Mouse (Mus musculus): Measurements from ENCODE around the gene Tbcd. TPM values are rescaled to one million over a fixed set of nuclear protein-coding genes. Genes with fewer than 3 reads are reported as not detected.
"Not testable (repeated sequence)": the region's sequence is repeated elsewhere in the genome, so short reads cannot be mapped to it uniquely, and the experiment has no call there.

The Tbcd gene
- polyA plus RNA-seq, 1 experiment from 2014 or later: 22.8 TPM

GRCm38 (mm10) chr11:121655166-121655806 lies 203.5 kb downstream of the Tbcd start:
- 49% methylated on average over 6 of the region's 6 CpGs for WGBS
- H3K27me3 ChIP-seq (ENCODE audit: control insufficient read depth, insufficient read depth, low read length): no peaks in the 10 kb centered on the region
- ATAC-seq (replicated peaks; ENCODE audit: extremely low read depth, insufficient read depth, low FRiP score): no peak
- H3K9me3 ChIP-seq (replicated peaks; ENCODE audit: control insufficient read depth, low read length): no peaks in the 10 kb centered on the region
- H3K27ac ChIP-seq (ENCODE audit: low read length): no peak overlapping the region
- H3K4me1 ChIP-seq (ENCODE audit: control insufficient read depth, insufficient read depth, low read length): peaks cover under 1% of the 10 kb centered on the region; the same call in 1 of the 2 replicates
- no peak overlapping the region for H3K9ac ChIP-seq (ENCODE audit: low read length)
- no peak overlapping the region for H3K4me3 ChIP-seq (ENCODE audit: low read length)
- no peaks in the 10 kb centered on the region; the same call in 1 of the 2 replicates for H3K36me3 ChIP-seq (ENCODE audit: control insufficient read depth, insufficient read depth)
- no peak overlapping the region for H3K4me2 ChIP-seq (ENCODE audit: low read depth, low read length)

- Histone ChIP-seq H3K27me3 (ENCODE audit: control insufficient read depth, insufficient read depth, low read length) (no peaks in the 10 kb centered on the region), H3K4me3 (ENCODE audit: low read length) (no peak overlapping the region)
Measured at GRCm38 (mm10) chr11:121655807-121656511, 204.2 kb downstream of the Tbcd start.

GRCm38 (mm10) chr11:121658151-121658550 lies 206.4 kb downstream of the Tbcd start:
- Histone ChIP-seq H3K36me3 (ENCODE audit: control insufficient read depth, insufficient read depth) (peaks cover 2% of the 10 kb centered on the region; the same call in 1 of the 2 replicates), H3K4me1 (ENCODE audit: control insufficient read depth, insufficient read depth, low read length) (no peaks in the 10 kb centered on the region), H3K4me3 (ENCODE audit: low read length) (no peak overlapping the region), H3K27ac (ENCODE audit: low read length) (no peak overlapping the region), H3K9ac (ENCODE audit: low read length) (no peak overlapping the region), H3K27me3 (ENCODE audit: control insufficient read depth, insufficient read depth, low read length) (no peaks in the 10 kb centered on the region), H3K4me2 (ENCODE audit: low read depth, low read length) (no peak overlapping the region), H3K9me3 (replicated peaks; ENCODE audit: control insufficient read depth, low read length) (no peaks in the 10 kb centered on the region)
- 27% methylated on average over 1 of the region's 1 CpGs for WGBS
- no peak for ATAC-seq (replicated peaks; ENCODE audit: extremely low read depth, insufficient read depth, low FRiP score)

More at GRCm38 (mm10) chr11:121655807-121656511, 204.2 kb downstream of the Tbcd start:
- no peak overlapping the region for H3K4me2 ChIP-seq (ENCODE audit: low read depth, low read length)
- no peaks in the 10 kb centered on the region for H3K9me3 ChIP-seq (replicated peaks; ENCODE audit: control insufficient read depth, low read length)
- no peak for ATAC-seq (replicated peaks; ENCODE audit: extremely low read depth, insufficient read depth, low FRiP score)
- no peaks in the 10 kb centered on the region; the same call in 1 of the 2 replicates for H3K36me3 ChIP-seq (ENCODE audit: control insufficient read depth, insufficient read depth)
- H3K9ac ChIP-seq (ENCODE audit: low read length): no peak overlapping the region
- H3K27ac ChIP-seq (ENCODE audit: low read length): no peak overlapping the region
- no peaks in the 10 kb centered on the region for H3K4me1 ChIP-seq (ENCODE audit: control insufficient read depth, insufficient read depth, low read length)
- 72% methylated on average over 6 of the region's 6 CpGs for WGBS

GRCm38 (mm10) chr11:121660604-121661003 lies 208.9 kb downstream of the Tbcd start:
- H3K36me3 ChIP-seq (ENCODE audit: control insufficient read depth, insufficient read depth); ATAC-seq (replicated peaks; ENCODE audit: extremely low read depth, insufficient read depth, low FRiP score); H3K4me2 ChIP-seq (ENCODE audit: low read depth, low read length); H3K9ac ChIP-seq (ENCODE audit: low read length); H3K4me1 ChIP-seq (ENCODE audit: control insufficient read depth, insufficient read depth, low read length); H3K27me3 ChIP-seq (ENCODE audit: control insufficient read depth, insufficient read depth, low read length); H3K27ac ChIP-seq (ENCODE audit: low read length); H3K4me3 ChIP-seq (ENCODE audit: low read length); H3K9me3 ChIP-seq (replicated peaks; ENCODE audit: control insufficient read depth, low read length): not testable (repeated sequence)
- 95% methylated on average over 2 of the region's 2 CpGs for WGBS

GRCm38 (mm10) chr11:121661116-121661515 lies 209.4 kb downstream of the Tbcd start:
- 0 out of 2 replicates have a peak, but pooled peaks cover 2% of the 10 kb centered on the region for H3K36me3 ChIP-seq (ENCODE audit: control insufficient read depth, insufficient read depth)
- H3K27ac ChIP-seq (ENCODE audit: low read length): no peak overlapping the region
- no peak overlapping the region for H3K4me3 ChIP-seq (ENCODE audit: low read length)
- no peaks in the 10 kb centered on the region for H3K9me3 ChIP-seq (replicated peaks; ENCODE audit: control insufficient read depth, low read length)
- no peak overlapping the region for H3K9ac ChIP-seq (ENCODE audit: low read length)
- H3K27me3 ChIP-seq (ENCODE audit: control insufficient read depth, insufficient read depth, low read length): no peaks in the 10 kb centered on the region
- H3K4me1 ChIP-seq (ENCODE audit: control insufficient read depth, insufficient read depth, low read length): no peaks in the 10 kb centered on the region
- 83% methylated on average over 2 of the region's 2 CpGs for WGBS
- no peak overlapping the region for H3K4me2 ChIP-seq (ENCODE audit: low read depth, low read length)
- ATAC-seq (replicated peaks; ENCODE audit: extremely low read depth, insufficient read depth, low FRiP score): no peak

Other genes starting within 250 kb of the Tbcd start
- gene Hexdc, start 247.5 kb upstream of the Tbcd start, polyA plus RNA-seq (2015; fragmentation: Nextera tagmentation; extraction: Ambion mirVana): 9.1 and 9.3 TPM in 2 replicates
- 28.2 and 32.7 TPM in 2 replicates for gene Ogfod3, start 247.2 kb upstream of the Tbcd start, polyA plus RNA-seq (2015; fragmentation: Nextera tagmentation; extraction: Ambion mirVana)
- gene Cybc1, start 222.6 kb upstream of the Tbcd start, polyA plus RNA-seq (2015; fragmentation: Nextera tagmentation; extraction: Ambion mirVana): 24.5 and 27.1 TPM in 2 replicates
- gene Narf, start 214.7 kb upstream of the Tbcd start, polyA plus RNA-seq (2015; fragmentation: Nextera tagmentation; extraction: Ambion mirVana): 64.9 and 68.4 TPM in 2 replicates
- 4.6 and 6.4 TPM in 2 replicates for gene Foxk2, start 192.0 kb upstream of the Tbcd start, polyA plus RNA-seq (2015; fragmentation: Nextera tagmentation; extraction: Ambion mirVana)
- gene Wdr45b, start 97.5 kb upstream of the Tbcd start, polyA plus RNA-seq (2015; fragmentation: Nextera tagmentation; extraction: Ambion mirVana): 73.0 and 81.1 TPM in 2 replicates
- 6.2 and 7.9 TPM in 2 replicates for gene Rab40b, start 63.7 kb upstream of the Tbcd start, polyA plus RNA-seq (2015; fragmentation: Nextera tagmentation; extraction: Ambion mirVana)
- gene Fn3krp, start 30.5 kb upstream of the Tbcd start, polyA plus RNA-seq (2015; fragmentation: Nextera tagmentation; extraction: Ambion mirVana): 4.4 and 6.0 TPM in 2 replicates
- 17.5 and 19.4 TPM in 2 replicates for gene Fn3k, start 17.0 kb upstream of the Tbcd start, polyA plus RNA-seq (2015; fragmentation: Nextera tagmentation; extraction: Ambion mirVana)
- 0.32 and 0.55 TPM in 2 replicates for gene Zfp750, start 67.4 kb downstream of the Tbcd start, polyA plus RNA-seq (2015; fragmentation: Nextera tagmentation; extraction: Ambion mirVana)
- gene B3gntl1, start 221.2 kb downstream of the Tbcd start, polyA plus RNA-seq (2015; fragmentation: Nextera tagmentation; extraction: Ambion mirVana): 6.0 TPM in 2 replicates
- gene Metrnl, start 249.6 kb downstream of the Tbcd start, polyA plus RNA-seq (2015; fragmentation: Nextera tagmentation; extraction: Ambion mirVana): 27.5 and 28.3 TPM in 2 replicates

Measured in heart, embryonic 16.5 days (tissue).